Mouse (Mus musculus) intestine, postnatal 0 days (tissue): ENCODE data around the gene Dnm3. TPM values are rescaled to one million over a fixed set of nuclear protein-coding genes. Genes with fewer than 3 reads are reported as not detected.

Source experiments
- ATAC-seq: fragments of 200-750 bp; cut with Nextera tagmentation; 2 replicates; pipeline ENCODE4 v1.8.0; 2017; ENCODE audit warnings: mild to moderate bottlenecking, moderate TSS enrichment, moderate library complexity
- H3K27ac ChIP-seq: fragments of 300-500 bp; sonication (generic); 2 replicates; pipeline ENCODE4 v1.5.1; 2014; ENCODE audit warnings: mild to moderate bottlenecking, low read depth, low read length, moderate library complexity
- H3K27me3 ChIP-seq: fragments of 300-500 bp; sonication (generic); replicated peaks from 2 replicates; pipeline ENCODE4 v1.6.1; 2014; ENCODE audit warnings: low read length, mixed read lengths; ENCODE audit not compliant: control insufficient read depth, insufficient read depth
- H3K36me3 ChIP-seq: fragments of 300-500 bp; sonication (generic); 2 replicates; pipeline ENCODE4 v1.6.1; 2014; ENCODE audit warnings: mild to moderate bottlenecking, moderate library complexity; ENCODE audit not compliant: control insufficient read depth, insufficient read depth
- H3K4me1 ChIP-seq: fragments of 300-500 bp; sonication (generic); replicated peaks from 2 replicates; pipeline ENCODE4 v1.6.1; 2014; ENCODE audit warnings: antibody characterized with exemption, low read length, mixed read lengths; ENCODE audit not compliant: control insufficient read depth, insufficient read depth
- H3K4me2 ChIP-seq: fragments of 300-500 bp; sonication (generic); replicated peaks from 2 replicates; pipeline ENCODE4 v1.6.1; 2014; ENCODE audit warnings: low read depth, mild to moderate bottlenecking, moderate library complexity
- H3K4me3 ChIP-seq: fragments of 300-500 bp; sonication (generic); 2 replicates; pipeline ENCODE4 v1.5.1; 2014; ENCODE audit warnings: low read depth, low read length
- H3K9ac ChIP-seq: fragments of 300-500 bp; sonication (generic); 2 replicates; pipeline ENCODE4 v1.6.1; 2014; ENCODE audit warnings: mild to moderate bottlenecking, low read depth, low read length
- H3K9me3 ChIP-seq: fragments of 300-500 bp; sonication (generic); 2 replicates; pipeline ENCODE4 v1.6.1; 2016; ENCODE audit warnings: mixed run types; ENCODE audit not compliant: control insufficient read depth
- CTCF ChIP-seq: sonication (generic); IDR thresholded peaks from 2 replicates; pipeline ENCODE4 v1.5.1; 2016; ENCODE audit warnings: low read depth, mild to moderate bottlenecking, control low read depth, antibody characterized with exemption, moderate library complexity
- WGBS: fragments of 180-500 bp; shearing (Covaris S2); extraction: QIAGEN DNeasy Blood & Tissue Kit; methylation state at CpG from one replicate; pipeline ENCODE4 v1.1.7; 2014; 5-methylcytosine and 5-hydroxymethylcytosine counted together
- polyA plus RNA-seq: library from polyadenylated mRNA; unstranded; fragments of >200 nt; fragmentation: Nextera tagmentation; extraction: Ambion mirVana; gene quantifications from 2 replicates; pipeline ENCODE4 v1.2.1, GENCODE M21; 2015

Dnm3 gene
- polyA plus RNA-seq, 1 experiment from 2014 or later: 5.6 TPM

DNA sequence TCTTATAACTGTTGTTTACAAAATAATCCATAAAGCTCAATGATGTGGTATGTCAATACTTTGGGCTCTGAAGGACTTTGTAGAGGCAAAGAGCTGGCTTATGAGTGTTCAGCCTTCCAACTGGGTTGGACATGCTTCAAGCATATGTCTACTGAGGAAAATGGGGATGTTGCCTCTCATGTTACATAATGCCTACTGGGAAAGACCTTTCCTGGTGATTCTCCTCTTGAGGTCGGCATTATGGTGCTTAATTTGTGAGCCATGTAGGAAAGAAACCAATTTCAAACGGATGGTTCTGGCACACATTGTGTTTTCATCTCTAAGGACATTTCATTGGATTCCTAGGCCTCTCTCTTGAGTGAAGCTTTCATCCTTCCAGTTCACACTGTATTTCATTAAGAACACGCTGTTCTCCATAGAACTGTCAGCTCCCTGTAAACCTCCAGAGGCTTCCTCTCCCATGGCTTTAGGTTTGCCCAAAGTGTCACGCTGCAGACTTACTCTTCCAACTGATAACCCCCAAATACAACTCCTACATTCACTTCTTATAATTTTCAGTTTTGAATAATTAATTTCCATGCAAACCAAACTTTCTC lies 370.7 kb downstream of the Dnm3 start:
- Histone ChIP-seq H3K36me3 (no peaks in the 10 kb centered on the region), H3K4me1 (no peaks in the 10 kb centered on the region), H3K9me3 (no peaks in the 10 kb centered on the region), H3K4me3 (no peak overlapping the region), H3K27ac (no peak overlapping the region), H3K27me3 (no peaks in the 10 kb centered on the region), H3K9ac (no peak overlapping the region), H3K4me2 (no peak overlapping the region)
- 84% methylated on average over 4 of the region's 4 CpGs for WGBS
- no peak for ATAC-seq
- no peak for TF ChIP-seq CTCF

DNA sequence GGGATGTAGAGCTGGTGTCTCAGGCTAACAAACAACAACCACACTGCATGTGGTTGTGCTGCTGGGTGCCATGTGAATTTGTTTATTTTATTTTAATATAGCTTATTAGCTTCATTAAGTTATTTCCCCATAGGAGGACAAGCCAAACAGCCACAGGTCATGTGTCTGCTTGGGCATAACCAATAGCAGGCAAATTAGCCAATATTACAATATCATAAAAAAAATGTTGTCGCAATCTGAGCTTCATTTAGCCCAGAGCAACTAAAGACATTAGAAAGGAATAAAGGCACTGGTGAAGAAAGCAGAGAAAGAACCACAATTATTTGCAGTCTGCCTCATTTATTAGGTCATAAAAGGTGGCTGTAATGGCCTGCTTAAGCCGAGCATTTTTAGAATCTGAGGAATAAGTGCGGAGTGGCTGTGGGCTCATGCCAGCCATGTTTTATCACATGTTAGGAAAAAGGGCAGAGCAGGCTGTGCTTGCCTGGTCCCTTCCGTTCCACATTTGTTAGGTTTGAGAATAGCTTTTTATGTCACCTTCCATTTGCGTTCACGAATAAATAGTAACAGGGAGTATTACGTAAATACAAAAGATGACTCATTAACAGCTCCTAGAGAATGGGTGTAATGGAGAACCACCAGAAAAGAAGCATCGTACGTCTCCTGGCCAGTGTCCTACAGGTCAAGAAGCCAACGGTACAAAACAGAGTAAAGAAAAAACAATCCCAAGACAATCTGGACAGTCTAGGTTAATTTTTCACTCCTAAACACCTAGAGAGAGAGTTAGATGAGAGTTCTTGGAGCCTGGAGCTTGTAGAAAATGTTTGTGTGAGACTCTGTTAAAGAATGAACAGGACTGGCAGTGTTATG lies 376.6 kb downstream of the Dnm3 start:
- Histone ChIP-seq H3K4me1 (no peaks in the 10 kb centered on the region), H3K27ac (no peak overlapping the region), H3K36me3 (no peaks in the 10 kb centered on the region), H3K27me3 (no peaks in the 10 kb centered on the region), H3K4me2 (no peak overlapping the region), H3K9me3 (no peaks in the 10 kb centered on the region), H3K9ac (no peak overlapping the region), H3K4me3 (no peak overlapping the region)
- WGBS: 64% methylated on average over 10 of the region's 10 CpGs
- no peak for TF ChIP-seq CTCF
- no peak for ATAC-seq

DNA sequence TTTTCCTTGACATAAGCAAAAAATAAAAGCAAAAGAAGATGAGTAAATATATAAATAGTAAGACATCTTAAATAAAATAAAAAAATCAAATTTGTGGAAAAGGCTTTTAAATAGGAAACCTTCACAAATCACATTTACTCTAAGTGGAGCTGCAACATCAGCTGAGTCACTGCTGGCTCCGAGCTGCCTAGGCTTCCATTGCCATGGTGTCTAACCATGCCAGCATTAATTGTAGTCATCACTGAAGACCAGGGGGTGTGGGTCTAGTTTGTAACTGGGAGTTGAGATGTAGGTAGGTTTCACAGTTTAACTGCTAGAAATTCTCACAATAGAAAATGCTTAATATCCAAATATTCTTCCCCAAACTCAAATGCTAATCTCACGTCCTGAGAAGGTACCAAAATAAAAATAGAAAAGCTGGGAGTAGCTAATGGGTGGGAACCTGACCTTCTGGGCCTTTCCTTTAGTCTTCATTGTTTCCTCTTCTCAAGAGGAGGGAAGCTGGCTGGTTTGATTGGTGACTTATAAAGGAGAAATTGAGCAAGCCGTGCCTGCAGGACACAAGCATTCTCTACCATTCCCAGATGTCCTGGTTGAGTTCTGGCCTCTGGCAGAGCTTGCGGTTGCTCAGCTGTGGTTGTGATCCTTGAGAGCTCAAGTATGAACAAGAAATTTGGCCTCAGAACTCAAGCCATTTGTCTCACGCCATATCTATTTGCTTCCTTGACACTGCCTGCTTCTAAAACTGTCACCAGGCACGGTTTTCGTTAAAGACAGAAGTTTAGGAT lies 377.6 kb downstream of the Dnm3 start:
- Histone ChIP-seq H3K27ac (no peak overlapping the region), H3K9ac (no peak overlapping the region), H3K27me3 (no peaks in the 10 kb centered on the region), H3K4me2 (no peak overlapping the region), H3K36me3 (no peaks in the 10 kb centered on the region), H3K9me3 (no peaks in the 10 kb centered on the region), H3K4me1 (no peaks in the 10 kb centered on the region), H3K4me3 (no peak overlapping the region)
- TF ChIP-seq CTCF: no peak
- WGBS: 70% methylated on average over 7 of the region's 7 CpGs
- ATAC-seq: no peak

DNA sequence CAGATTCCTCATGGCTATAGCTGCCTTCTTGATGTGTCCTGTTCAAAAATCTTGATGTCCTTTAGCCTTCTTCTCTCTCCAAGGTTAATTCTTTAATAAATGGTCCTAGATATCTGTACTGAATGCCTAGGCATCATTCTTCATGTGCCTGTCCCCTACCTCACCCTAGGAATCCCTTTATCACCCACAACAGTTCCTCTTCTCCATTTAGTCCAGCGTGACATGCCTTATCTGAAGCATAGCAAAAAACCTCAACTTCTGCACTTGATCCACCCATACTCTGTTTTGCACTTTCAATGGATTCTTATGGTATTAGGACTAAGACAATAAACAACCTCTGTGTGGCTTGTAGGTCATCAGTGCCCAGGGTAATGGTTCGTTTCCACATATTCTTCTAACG lies 378.6 kb downstream of the Dnm3 start:
- H3K27ac ChIP-seq: no peak overlapping the region
- H3K4me3 ChIP-seq: no peak overlapping the region
- 84% methylated on average over 3 of the region's 3 CpGs for WGBS
- no peaks in the 10 kb centered on the region for H3K36me3 ChIP-seq
- H3K4me1 ChIP-seq: no peaks in the 10 kb centered on the region
- no peaks in the 10 kb centered on the region for H3K9me3 ChIP-seq
- H3K27me3 ChIP-seq: no peaks in the 10 kb centered on the region
- no peak overlapping the region for H3K9ac ChIP-seq
- no peak for ATAC-seq
- no peak overlapping the region for H3K4me2 ChIP-seq
- no peak for TF ChIP-seq CTCF

DNA sequence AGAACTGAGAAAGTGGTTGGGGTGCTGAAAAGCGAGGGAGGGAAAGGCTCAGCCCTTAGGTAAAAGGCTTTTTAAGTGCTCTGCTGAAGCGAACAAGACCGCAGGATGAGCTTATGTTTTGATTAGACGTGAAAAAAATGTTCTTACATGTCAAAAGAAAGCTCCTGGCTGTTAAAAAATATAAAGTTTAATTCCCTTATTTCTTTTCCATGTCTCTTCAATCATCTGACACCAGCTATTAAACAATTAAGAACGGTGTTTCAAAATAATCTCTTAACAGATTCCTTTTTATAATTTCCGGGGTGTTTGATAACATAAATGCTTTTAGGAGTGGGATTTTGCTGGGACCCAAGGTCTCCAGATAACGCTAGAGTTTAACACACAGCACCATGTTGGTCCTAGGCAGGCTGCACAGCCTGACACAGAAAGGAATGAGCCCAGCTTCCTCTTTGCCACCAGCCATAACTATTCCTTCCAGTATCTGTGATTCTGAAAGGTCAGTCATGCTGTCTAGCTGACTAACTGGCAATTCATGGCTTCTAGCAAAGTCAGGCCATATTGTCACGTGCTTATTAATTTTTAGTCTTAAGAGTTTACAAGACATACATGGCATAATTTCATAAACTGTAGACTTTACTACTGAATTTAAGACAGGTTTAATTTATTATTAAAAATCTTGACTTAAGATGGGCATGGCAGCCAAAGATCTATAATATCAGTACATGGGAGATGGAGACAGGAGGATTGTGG lies 383.1 kb downstream of the Dnm3 start:
- Histone ChIP-seq H3K27me3 (no peaks in the 10 kb centered on the region), H3K4me2 (no peak overlapping the region), H3K9ac (no peak overlapping the region), H3K4me1 (no peaks in the 10 kb centered on the region), H3K9me3 (no peaks in the 10 kb centered on the region), H3K36me3 (no peaks in the 10 kb centered on the region), H3K27ac (no peak overlapping the region), H3K4me3 (no peak overlapping the region)
- WGBS: 70% methylated on average over 8 of the region's 8 CpGs
- no peak for ATAC-seq
- TF ChIP-seq CTCF: no peak
